Mouse (Mus musculus): ENCODE results near the gene Tnik. TPM values are rescaled to one million over a fixed set of nuclear protein-coding genes. Genes with fewer than 3 reads are reported as not detected.

The Tnik gene
- polyA plus RNA-seq (2014; fragmentation: Nextera tagmentation; extraction: Ambion mirVana): 27.0 and 40.1 TPM in 2 replicates

DNA sequence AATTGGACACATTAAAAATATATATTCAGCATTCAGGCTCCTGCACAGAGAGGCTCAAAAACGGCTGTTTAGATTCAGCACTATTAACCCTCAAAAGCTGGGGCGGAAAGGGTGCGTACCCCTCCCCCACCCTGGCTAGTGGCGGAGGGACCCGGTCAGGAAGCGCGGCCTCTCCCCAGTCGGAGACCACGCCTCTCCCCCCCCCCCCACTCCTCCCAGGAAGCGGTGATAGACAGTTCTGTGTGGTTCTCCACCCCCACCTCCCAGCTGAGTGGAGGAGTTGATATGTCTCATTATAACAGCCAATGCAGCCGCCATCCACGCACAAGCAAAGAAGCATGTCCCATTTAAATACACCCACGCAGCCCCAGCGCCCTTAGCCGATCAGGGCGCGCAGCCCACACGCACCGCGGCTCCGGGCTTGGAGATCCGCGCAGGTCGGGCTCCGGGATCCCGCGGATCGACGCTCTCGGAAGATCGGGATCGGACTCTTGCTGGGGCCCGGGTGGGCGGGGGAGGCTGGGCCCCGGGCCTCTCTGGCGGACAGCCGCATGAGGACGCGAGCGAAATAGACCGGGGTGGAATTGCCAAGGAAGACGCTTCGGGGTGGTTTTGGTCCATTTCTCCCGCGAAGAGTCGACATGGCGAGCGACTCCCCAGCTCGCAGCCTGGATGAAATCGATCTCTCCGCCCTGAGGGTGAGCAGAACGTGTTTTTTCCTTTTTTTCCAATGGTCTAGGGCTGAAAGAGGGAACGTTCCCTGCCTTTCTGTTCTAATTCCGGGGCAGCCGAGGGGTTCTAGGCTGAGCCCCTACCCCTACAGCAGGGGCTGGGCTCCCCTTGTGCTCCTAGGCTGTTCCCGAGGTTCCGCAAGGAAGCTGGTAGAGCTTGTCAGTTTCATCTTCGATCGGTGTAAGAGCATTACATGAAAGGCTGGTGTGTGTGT, at the start of gene Tnik:
Gene Tnik (plus strand): TSS at position 213 of the 946 bp plus-strand sequence.
- no peaks in the 10 kb centered on the region for H3K4me1 ChIP-seq (replicated peaks; ENCODE audit: control insufficient read depth, insufficient read depth, low read length)
- no peaks in the 10 kb centered on the region for H3K36me3 ChIP-seq (ENCODE audit: control insufficient read depth, insufficient read depth, low read length)
- DNase-seq (ENCODE audit: low spot score): peak; percentile 79
- H3K9ac ChIP-seq (ENCODE audit: low read depth, low read length): peak within 1 kb of the TSS; percentile 63
- H3K4me3 ChIP-seq (ENCODE audit: low read depth, low read length): peak within 1 kb of the TSS; percentile 75
- H3K27me3 ChIP-seq (ENCODE audit: control insufficient read depth, insufficient read depth, low read length): 0 out of 2 replicates have a peak, but pooled peaks cover 2% of the 10 kb centered on the region
- H3K9me3 ChIP-seq (ENCODE audit: control insufficient read depth, low read length): no peaks in the 10 kb centered on the region
- peak; percentile 92 for ATAC-seq (ENCODE audit: low FRiP score)
- H3K4me2 ChIP-seq (replicated peaks; ENCODE audit: low read depth, low read length): peak within 1 kb of the TSS; percentile 93
- H3K27ac ChIP-seq (ENCODE audit: low read depth, low read length): peak within 1 kb of the TSS; percentile 72
- under 1% methylated on average over 55 of the region's 59 CpGs for WGBS

DNA sequence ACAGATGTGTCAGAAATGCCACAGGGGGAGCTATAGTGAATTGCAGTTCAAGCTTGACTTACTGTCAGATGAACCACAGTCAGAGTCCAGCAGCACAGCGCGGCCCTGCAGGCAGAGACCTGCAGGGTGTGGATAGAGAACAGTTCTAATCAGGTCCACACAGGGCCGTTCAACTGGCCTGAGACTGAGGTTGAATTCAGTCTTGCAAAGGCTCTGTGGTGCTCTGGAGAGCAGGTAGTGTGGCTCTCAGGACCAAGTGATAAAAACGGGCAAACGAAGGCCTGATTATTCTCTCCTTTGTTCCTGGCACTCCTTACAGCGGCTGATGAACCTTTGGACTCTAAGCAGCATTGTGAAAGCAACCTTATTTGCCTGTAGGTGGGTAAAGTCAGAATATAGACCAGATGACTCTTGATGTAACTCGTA, 48.1 kb upstream of the Tnik start:
- no peaks in the 10 kb centered on the region for H3K9me3 ChIP-seq (ENCODE audit: control insufficient read depth, low read length)
- WGBS: 91% methylated on average over 7 of the region's 7 CpGs
- H3K27ac ChIP-seq (ENCODE audit: low read depth, low read length): no peak overlapping the region
- H3K4me3 ChIP-seq (ENCODE audit: low read depth, low read length): no peak overlapping the region
- H3K4me1 ChIP-seq (replicated peaks; ENCODE audit: control insufficient read depth, insufficient read depth, low read length): no peaks in the 10 kb centered on the region
- H3K9ac ChIP-seq (ENCODE audit: low read depth, low read length): no peak overlapping the region
- no peaks in the 10 kb centered on the region for H3K27me3 ChIP-seq (ENCODE audit: control insufficient read depth, insufficient read depth, low read length)
- ATAC-seq (ENCODE audit: low FRiP score) (no peak), DNase-seq (ENCODE audit: low spot score) (no peak)
- no peak overlapping the region for H3K4me2 ChIP-seq (replicated peaks; ENCODE audit: low read depth, low read length)
- no peaks in the 10 kb centered on the region for H3K36me3 ChIP-seq (ENCODE audit: control insufficient read depth, insufficient read depth, low read length)

DNA sequence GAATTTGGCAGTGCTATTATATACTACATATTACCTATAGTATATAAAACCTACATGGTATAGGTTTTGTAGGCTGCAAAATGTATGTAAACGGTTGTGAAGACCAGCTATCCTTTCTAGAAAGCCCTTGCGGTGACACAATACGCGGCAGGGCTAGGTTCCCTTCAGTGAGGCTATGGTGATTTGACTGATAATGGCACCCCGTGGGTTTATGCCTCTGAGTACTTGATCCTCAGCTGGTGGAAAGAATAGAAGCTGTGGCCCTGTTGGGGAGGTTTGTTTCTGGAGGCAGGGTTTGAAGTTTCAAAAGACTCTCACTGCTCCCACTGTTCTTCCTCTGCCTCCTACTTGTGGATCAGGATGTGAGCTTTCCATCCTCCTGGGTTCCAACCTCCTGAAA, 46.0 kb upstream of the Tnik start:
- no peak for DNase-seq (ENCODE audit: low spot score)
- WGBS: 25% methylated on average over 5 of the region's 5 CpGs
- ATAC-seq (ENCODE audit: low FRiP score): no peak
- H3K4me2 ChIP-seq (replicated peaks; ENCODE audit: low read depth, low read length): no peak overlapping the region
- no peak overlapping the region for H3K9ac ChIP-seq (ENCODE audit: low read depth, low read length)
- no peaks in the 10 kb centered on the region for H3K27me3 ChIP-seq (ENCODE audit: control insufficient read depth, insufficient read depth, low read length)
- no peaks in the 10 kb centered on the region for H3K9me3 ChIP-seq (ENCODE audit: control insufficient read depth, low read length)
- no peaks in the 10 kb centered on the region for H3K4me1 ChIP-seq (replicated peaks; ENCODE audit: control insufficient read depth, insufficient read depth, low read length)
- H3K4me3 ChIP-seq (ENCODE audit: low read depth, low read length): no peak overlapping the region
- no peak overlapping the region for H3K27ac ChIP-seq (ENCODE audit: low read depth, low read length)
- no peaks in the 10 kb centered on the region for H3K36me3 ChIP-seq (ENCODE audit: control insufficient read depth, insufficient read depth, low read length)

DNA sequence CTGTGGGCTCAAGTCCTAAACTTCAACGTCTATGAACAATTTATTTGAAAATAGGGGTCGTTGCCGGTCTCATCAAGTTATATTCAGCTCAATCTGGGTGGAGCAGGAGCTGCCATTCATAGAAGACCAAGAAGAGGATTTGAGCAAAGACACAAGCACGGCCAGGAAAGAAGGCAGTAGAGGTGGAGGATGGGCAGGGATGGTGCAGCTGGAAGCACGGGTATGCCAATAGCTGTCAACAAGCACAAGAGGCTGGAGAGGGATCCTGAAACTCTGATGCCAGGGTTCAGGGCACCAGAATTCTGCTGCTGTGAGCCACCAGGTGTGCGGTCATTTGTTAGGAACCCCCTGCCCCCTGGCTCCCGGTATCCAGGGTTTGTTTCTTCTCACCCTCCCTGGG, 43.5 kb upstream of the Tnik start:
- Histone ChIP-seq H3K4me1 (replicated peaks; ENCODE audit: control insufficient read depth, insufficient read depth, low read length) (no peaks in the 10 kb centered on the region), H3K36me3 (ENCODE audit: control insufficient read depth, insufficient read depth, low read length) (no peaks in the 10 kb centered on the region), H3K4me2 (replicated peaks; ENCODE audit: low read depth, low read length) (no peak overlapping the region), H3K27me3 (ENCODE audit: control insufficient read depth, insufficient read depth, low read length) (no peaks in the 10 kb centered on the region), H3K9ac (ENCODE audit: low read depth, low read length) (no peak overlapping the region), H3K27ac (ENCODE audit: low read depth, low read length) (no peak overlapping the region), H3K4me3 (ENCODE audit: low read depth, low read length) (no peak overlapping the region), H3K9me3 (ENCODE audit: control insufficient read depth, low read length) (no peaks in the 10 kb centered on the region)
- no peak for ATAC-seq (ENCODE audit: low FRiP score)
- DNase-seq (ENCODE audit: low spot score): no peak
- 91% methylated on average over 7 of the region's 7 CpGs for WGBS

DNA sequence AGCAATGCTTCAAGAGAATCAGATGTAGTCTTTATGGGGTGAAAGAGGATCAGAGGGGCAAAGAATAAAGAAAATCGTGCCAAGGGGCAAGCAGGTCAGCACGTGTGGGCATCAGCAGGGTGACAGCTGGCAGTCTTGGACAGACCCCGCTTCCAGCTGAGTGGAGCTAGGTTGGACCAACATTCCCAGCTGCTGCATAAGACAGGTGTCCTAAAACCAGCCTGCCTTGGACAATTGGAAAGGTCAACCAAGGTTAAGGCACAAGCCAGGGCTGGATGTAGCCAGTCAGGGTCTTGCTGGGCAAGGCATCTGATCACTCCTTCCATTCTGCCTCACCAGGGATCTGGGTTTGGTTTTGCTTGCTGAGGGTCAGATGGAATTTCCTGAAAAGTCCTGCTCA, 43.0 kb upstream of the Tnik start:
- no peak overlapping the region for H3K4me3 ChIP-seq (ENCODE audit: low read depth, low read length)
- H3K9me3 ChIP-seq (ENCODE audit: control insufficient read depth, low read length): no peaks in the 10 kb centered on the region
- no peak for ATAC-seq (ENCODE audit: low FRiP score)
- H3K27ac ChIP-seq (ENCODE audit: low read depth, low read length): no peak overlapping the region
- H3K9ac ChIP-seq (ENCODE audit: low read depth, low read length): no peak overlapping the region
- WGBS: 78% methylated on average over 3 of the region's 3 CpGs
- no peak for DNase-seq (ENCODE audit: low spot score)
- no peaks in the 10 kb centered on the region; the same call in 1 of the 2 replicates for H3K4me1 ChIP-seq (replicated peaks; ENCODE audit: control insufficient read depth, insufficient read depth, low read length)
- H3K27me3 ChIP-seq (ENCODE audit: control insufficient read depth, insufficient read depth, low read length): no peaks in the 10 kb centered on the region
- H3K4me2 ChIP-seq (replicated peaks; ENCODE audit: low read depth, low read length): no peak overlapping the region
- no peaks in the 10 kb centered on the region for H3K36me3 ChIP-seq (ENCODE audit: control insufficient read depth, insufficient read depth, low read length)

DNA sequence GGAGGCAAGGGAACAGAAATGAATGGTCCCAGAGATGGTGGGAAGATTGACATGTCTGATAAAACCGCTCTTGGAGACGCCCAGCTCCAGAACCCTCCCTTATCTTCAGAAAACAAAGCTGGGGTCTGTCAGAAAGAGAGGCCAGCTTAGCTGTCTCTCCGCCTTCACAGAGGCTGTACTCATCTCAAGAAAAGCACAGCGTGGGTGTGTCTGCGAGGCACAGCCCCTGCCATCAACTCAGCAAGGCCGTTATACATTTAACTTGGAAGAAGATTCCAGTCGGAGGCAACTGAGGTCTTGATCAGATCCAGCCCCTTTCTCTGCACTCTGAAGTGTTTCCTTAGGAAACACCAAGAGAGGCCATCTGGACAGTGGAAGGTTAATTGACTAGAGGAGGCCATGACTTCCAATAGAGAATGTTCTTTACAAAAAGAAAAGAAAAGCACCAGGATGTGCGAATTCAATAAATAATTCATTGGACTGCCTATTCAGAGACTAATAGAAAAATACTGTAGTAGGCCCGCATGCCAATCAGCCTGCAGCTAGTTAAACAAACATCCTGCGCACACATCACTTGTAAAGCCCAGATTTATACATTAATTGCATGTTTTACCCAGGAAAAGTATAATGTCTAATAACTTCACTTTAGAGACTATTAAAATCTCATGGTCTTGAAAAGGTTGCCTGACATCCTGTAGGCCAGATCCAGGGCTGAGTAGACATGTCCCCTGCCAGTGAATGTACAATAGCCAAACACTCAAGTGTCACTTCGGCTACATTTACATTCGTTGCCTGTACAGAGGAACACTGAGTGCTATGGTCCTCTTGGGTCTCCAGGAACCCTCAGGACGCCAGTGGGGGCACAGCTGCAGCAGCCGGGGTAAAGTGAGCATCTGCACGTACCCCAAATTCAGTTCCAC, 38.3 kb upstream of the Tnik start:
- Histone ChIP-seq H3K36me3 (ENCODE audit: control insufficient read depth, insufficient read depth, low read length) (no peaks in the 10 kb centered on the region), H3K9me3 (ENCODE audit: control insufficient read depth, low read length) (no peaks in the 10 kb centered on the region), H3K4me2 (replicated peaks; ENCODE audit: low read depth, low read length) (no peak overlapping the region), H3K4me1 (replicated peaks; ENCODE audit: control insufficient read depth, insufficient read depth, low read length) (peaks cover 3% of the 10 kb centered on the region; the same call in 1 of the 2 replicates), H3K9ac (ENCODE audit: low read depth, low read length) (no peak overlapping the region), H3K27ac (ENCODE audit: low read depth, low read length) (peak overlapping the region; percentile 44; the same call in 1 of the 2 replicates), H3K27me3 (ENCODE audit: control insufficient read depth, insufficient read depth, low read length) (no peaks in the 10 kb centered on the region), H3K4me3 (ENCODE audit: low read depth, low read length) (no peak overlapping the region)
- WGBS: 45% methylated on average over 15 of the region's 15 CpGs
- peak; percentile 86 for ATAC-seq (ENCODE audit: low FRiP score)
- peak; percentile 46 for DNase-seq (ENCODE audit: low spot score)

DNA sequence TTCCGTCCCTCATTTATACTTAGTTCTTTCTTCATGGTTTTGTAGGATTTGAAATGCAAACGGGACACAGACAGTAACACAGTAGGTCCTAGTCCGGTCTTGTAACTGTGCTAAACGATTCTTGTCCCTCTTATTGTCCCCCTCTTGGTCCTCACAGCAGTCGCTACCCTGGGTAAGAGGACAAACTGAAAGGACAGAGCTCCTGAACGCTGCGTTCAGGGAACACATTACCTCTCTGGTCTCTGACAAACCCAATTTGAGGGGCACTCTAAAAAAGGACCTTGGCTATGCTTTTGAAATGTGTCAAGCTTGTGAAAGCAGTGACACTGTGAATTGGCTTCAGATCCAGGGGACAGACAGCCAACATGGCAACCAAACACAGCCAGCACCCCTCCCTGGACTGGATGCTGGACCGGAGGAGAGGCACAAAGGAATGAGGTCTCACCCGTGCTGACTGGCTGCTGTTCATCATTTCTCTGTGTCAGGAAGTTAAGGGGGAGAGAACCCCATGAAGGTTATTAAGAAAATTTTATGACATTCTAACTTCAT, 37.6 kb upstream of the Tnik start:
- Histone ChIP-seq H3K4me1 (replicated peaks; ENCODE audit: control insufficient read depth, insufficient read depth, low read length) (peaks cover 3% of the 10 kb centered on the region; the same call in 1 of the 2 replicates), H3K27me3 (ENCODE audit: control insufficient read depth, insufficient read depth, low read length) (no peaks in the 10 kb centered on the region), H3K36me3 (ENCODE audit: control insufficient read depth, insufficient read depth, low read length) (no peaks in the 10 kb centered on the region), H3K9ac (ENCODE audit: low read depth, low read length) (no peak overlapping the region), H3K9me3 (ENCODE audit: control insufficient read depth, low read length) (no peaks in the 10 kb centered on the region), H3K4me3 (ENCODE audit: low read depth, low read length) (no peak overlapping the region), H3K27ac (ENCODE audit: low read depth, low read length) (peak overlapping the region; percentile 42; the same call in 1 of the 2 replicates), H3K4me2 (replicated peaks; ENCODE audit: low read depth, low read length) (no peak overlapping the region)
- ATAC-seq (ENCODE audit: low FRiP score) (peak; percentile 23; the same call in 1 of the 2 replicates), DNase-seq (ENCODE audit: low spot score) (peak; percentile 21)
- 77% methylated on average over 9 of the region's 9 CpGs for WGBS

DNA sequence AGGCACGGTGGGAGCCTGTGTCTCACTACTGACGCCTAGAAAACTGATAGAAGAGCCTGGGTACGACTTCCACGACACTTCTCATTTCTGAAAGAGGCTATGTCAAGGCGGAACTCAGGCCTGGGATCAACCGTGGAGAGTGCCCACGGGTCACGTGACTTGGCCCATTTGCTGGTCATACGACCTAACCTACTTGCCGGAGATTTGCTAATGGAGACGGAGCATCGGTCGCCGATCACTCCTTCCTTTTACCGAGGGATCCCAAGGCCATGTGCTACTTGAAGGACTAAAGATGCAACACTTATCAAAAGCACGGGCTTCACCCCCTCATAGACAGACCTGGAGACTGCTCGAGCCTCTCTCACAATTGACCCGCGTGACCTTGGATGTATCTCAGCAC, 36.8 kb upstream of the Tnik start:
- H3K4me3 ChIP-seq (ENCODE audit: low read depth, low read length): no peak overlapping the region
- H3K27me3 ChIP-seq (ENCODE audit: control insufficient read depth, insufficient read depth, low read length): no peaks in the 10 kb centered on the region
- peaks cover 3% of the 10 kb centered on the region; the same call in 1 of the 2 replicates for H3K4me1 ChIP-seq (replicated peaks; ENCODE audit: control insufficient read depth, insufficient read depth, low read length)
- DNase-seq (ENCODE audit: low spot score): no peak
- H3K36me3 ChIP-seq (ENCODE audit: control insufficient read depth, insufficient read depth, low read length): no peaks in the 10 kb centered on the region
- no peak for ATAC-seq (ENCODE audit: low FRiP score)
- WGBS: 90% methylated on average over 19 of the region's 19 CpGs
- no peak overlapping the region for H3K9ac ChIP-seq (ENCODE audit: low read depth, low read length)
- H3K9me3 ChIP-seq (ENCODE audit: control insufficient read depth, low read length): no peaks in the 10 kb centered on the region
- no peak overlapping the region for H3K4me2 ChIP-seq (replicated peaks; ENCODE audit: low read depth, low read length)
- no peak overlapping the region for H3K27ac ChIP-seq (ENCODE audit: low read depth, low read length)
